Mouse (Mus musculus): ENCODE data around the gene Itsn1.

GRCm38 (mm10) chr16:91927911-91928630, 199.0 kb downstream of the Itsn1 start:
- TF ChIP-seq CTCF (IDR thresholded peaks at IDR 0.05; ENCODE audit: low read depth): no peak
- TF ChIP-seq EP300 (IDR thresholded peaks at IDR 0.05; ENCODE audit: low read depth): no peak

All from heart, postnatal 0 days (tissue).